Mouse (Mus musculus): ENCODE results near the gene Snrpf. TPM values are rescaled to one million over a fixed set of nuclear protein-coding genes. Genes with fewer than 3 reads are reported as not detected.
"Not testable (repeated sequence)": the region's sequence is repeated elsewhere in the genome, so short reads cannot be mapped to it uniquely, and the experiment has no call there.

The Snrpf gene
- polyA plus RNA-seq, 1 experiment from 2014 or later = 199 TPM

DNA sequence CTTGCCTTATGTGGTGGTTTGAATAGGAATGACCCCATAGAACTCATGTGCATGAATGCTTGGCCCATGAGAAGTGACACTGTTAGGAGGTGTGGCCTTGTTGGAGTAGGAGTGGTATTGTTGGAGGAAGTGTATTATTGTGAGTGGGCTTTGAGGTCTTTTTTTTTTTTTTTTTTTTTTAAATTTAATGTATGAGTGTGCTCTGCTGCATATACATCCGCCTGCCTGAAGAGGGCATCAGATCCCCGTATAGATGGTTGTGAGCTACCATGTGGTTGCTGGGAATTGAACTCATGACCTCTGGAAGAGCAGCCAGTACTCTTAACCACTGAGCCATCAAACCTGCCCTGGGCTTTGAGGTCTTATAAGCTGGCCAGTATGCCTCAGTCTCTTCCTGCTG, 17.3 kb downstream of the Snrpf start:
- ATAC-seq (replicated peaks; ENCODE audit: low FRiP score) (no peak), DNase-seq (ENCODE audit: low spot score) (no peak)
- H3K27me3 ChIP-seq (replicated peaks; ENCODE audit: control insufficient read depth, insufficient read depth, low read length) = no peaks in the 10 kb centered on the region
- H3K9me3 ChIP-seq (ENCODE audit: control insufficient read depth, low read length) = no peaks in the 10 kb centered on the region
- H3K9ac ChIP-seq (ENCODE audit: low read depth, low read length) = no peak overlapping the region
- no peaks in the 10 kb centered on the region for H3K36me3 ChIP-seq (ENCODE audit: control insufficient read depth, insufficient read depth, low read length)
- H3K4me1 ChIP-seq (replicated peaks; ENCODE audit: control insufficient read depth, insufficient read depth, low read length) = no peaks in the 10 kb centered on the region
- WGBS = 38% methylated on average over 2 of the region's 2 CpGs
- no peak overlapping the region for H3K27ac ChIP-seq (ENCODE audit: low read depth, low read length)
- no peak overlapping the region for H3K4me2 ChIP-seq
- no peak overlapping the region for H3K4me3 ChIP-seq (ENCODE audit: low read depth, low read length)

DNA sequence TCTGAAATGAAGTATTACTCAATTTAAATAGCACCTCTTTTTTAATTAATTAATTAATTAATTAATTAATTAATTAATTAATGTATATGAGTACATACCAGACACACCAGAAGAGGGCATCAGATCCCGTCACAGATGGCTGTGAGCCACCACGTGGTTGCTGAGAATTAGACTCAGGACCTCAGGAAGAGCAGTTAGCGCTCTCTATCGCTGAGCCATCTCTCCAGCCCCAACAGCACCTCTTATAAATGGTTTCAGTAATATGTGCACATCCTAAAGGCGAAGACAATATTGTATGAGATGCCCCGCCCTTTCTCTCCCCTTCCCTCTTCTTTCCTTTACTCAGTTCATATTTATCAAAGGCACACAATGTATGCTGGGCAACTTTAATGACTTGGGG, 20.8 kb downstream of the Snrpf start:
- Histone ChIP-seq H3K4me1 (replicated peaks; ENCODE audit: control insufficient read depth, insufficient read depth, low read length) (no peaks in the 10 kb centered on the region), H3K4me3 (ENCODE audit: low read depth, low read length) (no peak overlapping the region), H3K9ac (ENCODE audit: low read depth, low read length) (no peak overlapping the region), H3K27me3 (replicated peaks; ENCODE audit: control insufficient read depth, insufficient read depth, low read length) (no peaks in the 10 kb centered on the region), H3K36me3 (ENCODE audit: control insufficient read depth, insufficient read depth, low read length) (no peaks in the 10 kb centered on the region), H3K9me3 (ENCODE audit: control insufficient read depth, low read length) (no peaks in the 10 kb centered on the region), H3K27ac (ENCODE audit: low read depth, low read length) (no peak overlapping the region), H3K4me2 (no peak overlapping the region)
- ATAC-seq (replicated peaks; ENCODE audit: low FRiP score) = no peak
- DNase-seq (ENCODE audit: low spot score) = no peak
- WGBS = 81% methylated on average over 6 of the region's 6 CpGs

DNA sequence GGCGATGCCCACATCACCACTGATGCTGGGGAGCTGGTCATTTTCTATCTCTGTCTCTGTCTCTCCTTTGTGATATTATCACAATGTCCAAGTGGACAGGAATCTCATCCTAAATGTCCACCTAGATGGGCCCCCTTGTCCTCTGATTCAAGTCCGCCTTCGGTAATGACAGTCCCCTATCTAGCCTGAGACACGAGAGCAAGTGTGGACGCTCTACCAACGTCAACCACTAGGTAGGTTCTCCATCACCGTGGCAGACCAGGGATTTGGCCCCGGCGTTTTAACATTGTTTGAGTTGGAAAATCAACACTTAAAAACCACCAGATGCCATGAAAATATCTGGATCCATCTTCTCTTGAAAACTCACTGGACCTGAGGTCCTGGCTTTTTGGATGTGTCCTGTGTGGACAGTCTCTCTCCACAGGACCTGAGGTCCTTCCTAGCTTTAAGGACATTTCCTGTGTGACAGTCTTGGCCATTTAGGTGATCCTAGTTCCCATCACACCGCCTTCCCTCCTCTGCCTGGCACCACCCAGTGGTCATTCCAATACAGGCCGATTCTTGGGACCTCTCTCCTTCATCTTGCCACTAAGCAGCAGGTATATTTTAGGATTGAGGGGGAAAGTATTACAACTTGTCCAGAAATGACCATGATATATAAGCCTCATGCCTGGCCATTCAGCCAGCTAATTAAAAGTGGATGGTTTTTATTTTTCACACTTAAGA, 21.5 kb downstream of the Snrpf start:
- H3K4me2 ChIP-seq = no peak overlapping the region
- no peak for DNase-seq (ENCODE audit: low spot score)
- ATAC-seq (replicated peaks; ENCODE audit: low FRiP score) = no peak
- no peak overlapping the region for H3K27ac ChIP-seq (ENCODE audit: low read depth, low read length)
- no peaks in the 10 kb centered on the region for H3K36me3 ChIP-seq (ENCODE audit: control insufficient read depth, insufficient read depth, low read length)
- H3K9me3 ChIP-seq (ENCODE audit: control insufficient read depth, low read length) = no peaks in the 10 kb centered on the region
- H3K4me3 ChIP-seq (ENCODE audit: low read depth, low read length) = no peak overlapping the region
- H3K4me1 ChIP-seq (replicated peaks; ENCODE audit: control insufficient read depth, insufficient read depth, low read length) = no peaks in the 10 kb centered on the region
- no peaks in the 10 kb centered on the region for H3K27me3 ChIP-seq (replicated peaks; ENCODE audit: control insufficient read depth, insufficient read depth, low read length)
- 85% methylated on average over 11 of the region's 11 CpGs for WGBS
- H3K9ac ChIP-seq (ENCODE audit: low read depth, low read length) = no peak overlapping the region

DNA sequence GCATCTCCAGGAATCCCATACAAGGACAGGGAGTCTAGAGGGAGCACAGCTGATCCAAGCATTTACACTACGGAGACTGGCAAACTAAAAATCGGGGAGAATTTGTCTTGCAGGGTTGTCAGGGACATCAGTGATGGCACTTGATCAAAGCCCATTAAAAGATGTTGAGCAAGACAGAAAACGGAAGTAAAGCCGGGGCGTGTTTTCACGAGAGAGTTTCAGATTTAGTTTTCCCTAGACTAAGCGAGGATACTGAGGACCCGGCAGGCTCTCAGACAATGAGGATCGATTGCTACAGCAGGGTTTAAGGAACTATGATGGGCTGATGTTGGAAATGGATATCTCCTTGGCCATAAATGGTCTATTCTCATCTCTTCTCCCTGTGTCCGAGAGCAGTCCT, 22.4 kb downstream of the Snrpf start:
- Histone ChIP-seq H3K9ac (ENCODE audit: low read depth, low read length) (no peak overlapping the region), H3K4me2 (no peak overlapping the region), H3K36me3 (ENCODE audit: control insufficient read depth, insufficient read depth, low read length) (no peaks in the 10 kb centered on the region), H3K4me3 (ENCODE audit: low read depth, low read length) (no peak overlapping the region), H3K27ac (ENCODE audit: low read depth, low read length) (no peak overlapping the region), H3K27me3 (replicated peaks; ENCODE audit: control insufficient read depth, insufficient read depth, low read length) (no peaks in the 10 kb centered on the region), H3K9me3 (ENCODE audit: control insufficient read depth, low read length) (no peaks in the 10 kb centered on the region), H3K4me1 (replicated peaks; ENCODE audit: control insufficient read depth, insufficient read depth, low read length) (no peaks in the 10 kb centered on the region)
- ATAC-seq (replicated peaks; ENCODE audit: low FRiP score) (no peak), DNase-seq (ENCODE audit: low spot score) (no peak)
- WGBS = 81% methylated on average over 10 of the region's 10 CpGs

DNA sequence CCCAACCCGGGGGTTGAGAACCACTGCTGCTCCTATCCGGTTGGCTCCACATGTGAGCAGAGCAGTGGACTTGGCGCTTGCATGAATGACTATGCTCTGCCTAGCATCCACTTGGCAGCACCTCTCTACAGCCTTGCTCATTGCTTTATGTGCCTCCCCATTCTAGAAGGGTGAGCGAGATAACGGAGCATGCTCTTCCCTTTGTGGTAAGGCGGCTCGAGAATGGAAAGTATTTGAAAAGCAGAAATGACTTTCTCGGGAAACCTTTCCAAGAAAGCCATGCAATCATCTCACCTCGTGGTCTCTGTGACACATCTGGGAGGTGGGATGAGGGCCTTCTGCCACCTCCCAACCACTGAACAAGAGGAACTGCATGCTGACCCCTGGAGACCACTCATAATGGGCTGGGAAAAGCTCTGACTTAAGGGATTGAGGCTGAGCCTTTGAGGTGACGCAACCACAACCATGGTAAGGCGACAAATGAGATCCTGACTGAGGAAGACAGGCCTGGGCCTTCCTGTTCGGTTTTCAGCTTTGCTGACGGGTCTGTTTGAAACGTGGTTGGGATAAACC, 24.9 kb downstream of the Snrpf start:
- ATAC-seq (replicated peaks; ENCODE audit: low FRiP score) = no peak
- H3K9ac ChIP-seq (ENCODE audit: low read depth, low read length) = no peak overlapping the region
- H3K36me3 ChIP-seq (ENCODE audit: control insufficient read depth, insufficient read depth, low read length) = no peaks in the 10 kb centered on the region
- 64% methylated on average over 14 of the region's 14 CpGs for WGBS
- H3K27me3 ChIP-seq (replicated peaks; ENCODE audit: control insufficient read depth, insufficient read depth, low read length) = no peaks in the 10 kb centered on the region
- no peaks in the 10 kb centered on the region for H3K9me3 ChIP-seq (ENCODE audit: control insufficient read depth, low read length)
- H3K4me1 ChIP-seq (replicated peaks; ENCODE audit: control insufficient read depth, insufficient read depth, low read length) = no peaks in the 10 kb centered on the region
- no peak overlapping the region for H3K4me3 ChIP-seq (ENCODE audit: low read depth, low read length)
- H3K27ac ChIP-seq (ENCODE audit: low read depth, low read length) = no peak overlapping the region
- no peak overlapping the region for H3K4me2 ChIP-seq
- no peak for DNase-seq (ENCODE audit: low spot score)

DNA sequence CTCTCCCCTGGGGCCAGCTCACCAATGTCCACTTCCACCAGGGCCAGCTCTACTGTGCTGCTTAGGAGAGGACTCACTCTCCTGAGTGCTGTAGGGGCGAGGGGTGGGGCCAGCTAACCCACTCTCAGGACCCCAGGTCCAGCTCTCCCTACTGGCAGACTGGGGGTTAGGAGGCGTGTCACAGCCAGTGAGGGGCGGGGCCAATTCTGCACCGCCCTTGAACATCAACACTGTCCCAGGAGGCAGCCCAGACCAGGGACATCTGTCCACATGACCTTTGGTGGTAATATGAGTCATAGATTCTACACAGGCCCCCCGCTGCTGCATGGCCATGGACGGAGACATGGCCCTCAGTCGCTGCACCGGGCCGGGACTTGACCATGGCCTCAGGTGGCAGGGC, 29.7 kb downstream of the Snrpf start:
- ATAC-seq (replicated peaks; ENCODE audit: low FRiP score) (peak; percentile 53), DNase-seq (ENCODE audit: low spot score) (no peak)
- 43% methylated on average over 9 of the region's 9 CpGs for WGBS
- Histone ChIP-seq H3K4me3 (ENCODE audit: low read depth, low read length) (no peak overlapping the region), H3K27ac (ENCODE audit: low read depth, low read length) (no peak overlapping the region), H3K4me2 (no peak overlapping the region), H3K9ac (ENCODE audit: low read depth, low read length) (no peak overlapping the region), H3K4me1 (replicated peaks; ENCODE audit: control insufficient read depth, insufficient read depth, low read length) (no peaks in the 10 kb centered on the region), H3K9me3 (ENCODE audit: control insufficient read depth, low read length) (no peaks in the 10 kb centered on the region), H3K27me3 (replicated peaks; ENCODE audit: control insufficient read depth, insufficient read depth, low read length) (no peaks in the 10 kb centered on the region), H3K36me3 (ENCODE audit: control insufficient read depth, insufficient read depth, low read length) (no peaks in the 10 kb centered on the region)

DNA sequence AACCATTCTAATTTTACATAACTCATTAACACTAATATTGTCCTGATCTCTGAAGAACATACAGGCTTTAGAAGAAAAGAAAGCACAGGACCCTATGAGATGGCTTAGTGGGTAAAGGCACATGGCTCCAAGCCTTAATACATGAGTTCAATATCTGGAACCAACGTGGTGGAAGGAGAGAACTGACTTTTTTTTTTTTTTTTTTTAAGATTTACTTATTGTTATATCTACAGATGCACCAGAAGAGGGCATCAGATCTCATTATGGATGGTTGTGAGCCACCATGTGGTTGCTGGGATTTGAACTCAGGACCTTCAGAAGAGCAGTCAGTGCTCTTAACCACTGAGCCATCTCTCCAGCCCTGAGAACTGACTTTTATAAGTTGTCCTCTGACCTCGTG, 31.5 kb downstream of the Snrpf start:
- H3K27ac ChIP-seq (ENCODE audit: low read depth, low read length); H3K9me3 ChIP-seq (ENCODE audit: control insufficient read depth, low read length); H3K9ac ChIP-seq (ENCODE audit: low read depth, low read length); H3K4me3 ChIP-seq (ENCODE audit: low read depth, low read length); H3K4me1 ChIP-seq (replicated peaks; ENCODE audit: control insufficient read depth, insufficient read depth, low read length); DNase-seq (ENCODE audit: low spot score); ATAC-seq (replicated peaks; ENCODE audit: low FRiP score); H3K36me3 ChIP-seq (ENCODE audit: control insufficient read depth, insufficient read depth, low read length); H3K4me2 ChIP-seq; H3K27me3 ChIP-seq (replicated peaks; ENCODE audit: control insufficient read depth, insufficient read depth, low read length): not testable (repeated sequence)
- WGBS = 77% methylated on average over 2 of the region's 2 CpGs

DNA sequence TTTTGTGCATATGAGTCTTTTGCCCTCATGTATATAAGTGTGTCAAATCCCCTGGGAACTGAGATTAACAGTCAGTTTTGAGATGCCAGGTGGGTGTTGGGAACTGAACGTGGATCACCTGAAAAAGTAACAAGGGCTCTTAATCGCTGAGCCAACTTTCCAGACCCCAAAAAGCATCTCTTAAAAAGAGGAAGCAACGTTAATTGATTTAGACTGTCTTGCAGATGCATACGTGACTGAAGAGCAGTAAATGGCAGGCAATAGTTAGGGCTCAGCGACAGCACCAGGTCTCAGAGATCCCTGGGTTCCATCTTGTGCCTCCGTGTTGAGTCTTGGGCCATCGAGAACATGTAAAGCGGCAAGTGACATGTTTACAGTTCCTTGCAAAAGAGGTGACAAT, 36.9 kb downstream of the Snrpf start:
- Histone ChIP-seq H3K27me3 (replicated peaks; ENCODE audit: control insufficient read depth, insufficient read depth, low read length) (no peaks in the 10 kb centered on the region), H3K9me3 (ENCODE audit: control insufficient read depth, low read length) (no peaks in the 10 kb centered on the region), H3K4me2 (no peak overlapping the region), H3K4me3 (ENCODE audit: low read depth, low read length) (no peak overlapping the region), H3K27ac (ENCODE audit: low read depth, low read length) (no peak overlapping the region), H3K36me3 (ENCODE audit: control insufficient read depth, insufficient read depth, low read length) (no peaks in the 10 kb centered on the region), H3K9ac (ENCODE audit: low read depth, low read length) (no peak overlapping the region), H3K4me1 (replicated peaks; ENCODE audit: control insufficient read depth, insufficient read depth, low read length) (no peaks in the 10 kb centered on the region)
- ATAC-seq (replicated peaks; ENCODE audit: low FRiP score) (no peak), DNase-seq (ENCODE audit: low spot score) (no peak)
- 74% methylated on average over 8 of the region's 8 CpGs for WGBS

DNA sequence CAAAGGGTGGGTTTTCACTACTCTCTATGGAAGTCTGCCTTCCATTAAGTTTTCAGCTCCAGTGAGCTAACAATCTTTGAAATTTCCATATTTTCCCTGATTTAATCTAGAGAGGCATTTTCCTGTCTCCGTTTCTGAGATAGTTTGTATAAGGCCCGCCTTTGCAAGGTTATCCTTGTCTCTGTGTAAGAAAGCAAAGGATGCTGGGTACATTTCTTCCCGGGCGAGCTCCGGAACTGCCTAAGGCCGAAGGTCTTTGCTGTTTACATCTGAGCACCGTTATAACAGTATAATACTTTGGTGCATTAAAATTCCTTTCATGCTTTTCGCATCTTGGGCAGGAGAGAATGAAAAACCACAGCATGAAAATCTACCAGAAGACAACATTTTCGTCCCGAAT, 39.7 kb downstream of the Snrpf start:
- Histone ChIP-seq H3K36me3 (ENCODE audit: control insufficient read depth, insufficient read depth, low read length) (no peaks in the 10 kb centered on the region), H3K4me1 (replicated peaks; ENCODE audit: control insufficient read depth, insufficient read depth, low read length) (no peaks in the 10 kb centered on the region), H3K4me3 (ENCODE audit: low read depth, low read length) (no peak overlapping the region), H3K9ac (ENCODE audit: low read depth, low read length) (no peak overlapping the region), H3K4me2 (no peak overlapping the region), H3K27me3 (replicated peaks; ENCODE audit: control insufficient read depth, insufficient read depth, low read length) (no peaks in the 10 kb centered on the region), H3K27ac (ENCODE audit: low read depth, low read length) (no peak overlapping the region), H3K9me3 (ENCODE audit: control insufficient read depth, low read length) (no peaks in the 10 kb centered on the region)
- DNase-seq (ENCODE audit: low spot score) (no peak), ATAC-seq (replicated peaks; ENCODE audit: low FRiP score) (no peak)
- WGBS = 73% methylated on average over 10 of the region's 10 CpGs

Measured in liver, embryonic 11.5 days (tissue).